Mouse (Mus musculus): ENCODE results near the gene Cpsf7.

GRCm38 (mm10) chr19:10500581-10500980, 24.5 kb upstream of the Cpsf7 start:
- TF ChIP-seq ZC3H11A (IDR thresholded peaks at IDR 0.05; ENCODE audit: low read depth, low read length) (no peak), CTCF (conservative IDR thresholded peaks at IDR 0.05 in 1 of 2, IDR thresholded peaks at IDR 0.05 in 1 of 2; ENCODE audit: low read depth in 2 of 2, low read length in 2 of 2) (no peak), ZNF384 (IDR thresholded peaks at IDR 0.05; ENCODE audit: low read depth, low read length) (no peak), EP300 (IDR thresholded peaks at IDR 0.05; ENCODE audit: low read length) (no peak), ETS1 (conservative IDR thresholded peaks at IDR 0.05; ENCODE audit: low read depth, low read length) (no peak), NELFE (IDR thresholded peaks at IDR 0.05; ENCODE audit: low read depth, low read length) (no peak), POLR2A (IDR thresholded peaks at IDR 0.05; ENCODE audit: low read depth, low read length) (no peak), CHD2 (IDR thresholded peaks at IDR 0.05; ENCODE audit: low read length) (no peak), KAT2A (IDR thresholded peaks at IDR 0.05; ENCODE audit: insufficient replicate concordance, low read length) (no peak), POLR2AphosphoS2 (IDR thresholded peaks at IDR 0.05; ENCODE audit: low read depth, low read length) (no peak), HCFC1 (IDR thresholded peaks at IDR 0.05; ENCODE audit: low read depth, low read length) (no peak), USF2 (conservative IDR thresholded peaks at IDR 0.05; ENCODE audit: low read depth, low read length) (no peak), ZMIZ1 (IDR thresholded peaks at IDR 0.05; ENCODE audit: low read depth, low read length) (no peak)

Measured in CH12.LX (cell line).